Mouse (Mus musculus) G1E (cell line): ENCODE measurements around the gene Fads2.

ENCODE experiments used
- CTCF ChIP-seq: IDR thresholded peaks from 2 replicates; pipeline ENCODE4 v1.5.1; 2012; ENCODE audit warnings: low read depth, low read length, inconsistent platforms, mixed read lengths
- GATA1 ChIP-seq: IDR thresholded peaks from 2 replicates; pipeline ENCODE4 v1.6.1; 2012; ENCODE audit warnings: borderline replicate concordance, low read length, inconsistent platforms, mixed read lengths
- GATA2 ChIP-seq: IDR thresholded peaks from 2 replicates; pipeline ENCODE4 v1.6.1; 2012; ENCODE audit warnings: low read depth, low read length, inconsistent platforms, borderline replicate concordance

DNA sequence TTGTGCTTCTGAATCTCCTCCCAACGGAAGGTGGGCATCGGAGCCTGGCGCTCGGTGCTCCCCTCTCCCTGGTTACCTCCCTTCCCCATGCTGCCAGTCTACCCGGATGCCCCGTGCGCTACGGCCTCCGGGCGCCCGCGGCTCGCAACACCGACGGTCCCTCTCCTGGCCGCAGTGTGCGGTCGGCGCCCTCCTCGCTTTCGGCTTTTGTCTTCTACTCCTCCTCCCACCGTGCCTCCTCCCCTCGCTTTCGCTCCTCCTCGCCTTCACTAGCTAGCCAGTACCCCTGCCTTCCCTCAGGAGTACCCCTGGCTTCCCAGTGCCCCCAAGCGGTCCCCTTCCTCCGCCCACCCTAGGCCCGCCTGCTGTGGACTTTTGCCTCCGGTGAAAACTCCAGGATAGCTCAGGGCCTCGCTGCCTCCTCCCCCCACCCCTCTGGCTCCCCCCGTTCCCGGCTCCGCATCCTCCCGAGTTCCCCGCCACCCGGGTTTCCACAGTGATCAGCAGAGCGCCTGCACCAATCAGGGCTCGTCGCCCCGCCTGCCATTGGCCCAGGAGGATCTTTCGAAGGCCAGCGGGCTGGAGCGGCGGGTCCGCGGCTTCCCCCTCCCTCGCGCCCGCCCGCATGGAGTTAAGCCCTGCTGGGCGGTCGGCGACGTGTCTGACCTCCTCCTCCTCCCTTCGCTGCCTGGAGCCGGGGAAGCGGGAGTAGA lies at the start of gene Fads2:
- TF ChIP-seq CTCF (no peak), GATA1 (no peak), GATA2 (no peak)
